Mouse (Mus musculus): Measurements from ENCODE around the gene Endou. TPM values are rescaled to one million over a fixed set of nuclear protein-coding genes. Genes with fewer than 3 reads are reported as not detected.

The Endou gene
- polyA plus RNA-seq, 1 experiment from 2014 or later, result 0.11 TPM

- H3K4me2 ChIP-seq (ENCODE audit: low read length), result peak overlapping the region; percentile 79
- DNase-seq (ENCODE audit: low spot score), result peak; percentile 91
- H3K4me1 ChIP-seq (ENCODE audit: control insufficient read depth, insufficient read depth, low read length), result no peaks in the 10 kb centered on the region
- no peaks in the 10 kb centered on the region for H3K27me3 ChIP-seq (replicated peaks; ENCODE audit: control insufficient read depth, insufficient read depth, low read length)
- H3K9me3 ChIP-seq (replicated peaks; ENCODE audit: control insufficient read depth, low read length), result no peaks in the 10 kb centered on the region
- WGBS, result 8% methylated on average over 19 of the region's 19 CpGs
- peak overlapping the region; percentile 39 for H3K4me3 ChIP-seq (ENCODE audit: low read depth, low read length)
- peak overlapping the region; percentile 78; the same call in 1 of the 2 replicates for H3K27ac ChIP-seq (ENCODE audit: low read depth, low read length)
- ATAC-seq, result peak; percentile 74
- no peaks in the 10 kb centered on the region for H3K36me3 ChIP-seq (ENCODE audit: control insufficient read depth, insufficient read depth, low read length)
- peak overlapping the region; percentile 73 for H3K9ac ChIP-seq (ENCODE audit: low read length)
Observed at GRCm38 (mm10) chr15:97663750-97664406, 67.3 kb downstream of the Endou start.

Other genes starting within 250 kb of the Endou start
- 44.3 and 45.4 TPM in 2 replicates for gene Rpap3, start 25.5 kb downstream of the Endou start, polyA plus RNA-seq (2014; fragmentation: Nextera tagmentation; extraction: Ambion mirVana)
- gene Rapgef3, start 36.6 kb upstream of the Endou start, polyA plus RNA-seq (2014; fragmentation: Nextera tagmentation; extraction: Ambion mirVana), result 4.9 and 6.4 TPM in 2 replicates
- 65.4 and 69.1 TPM in 2 replicates for gene Slc48a1, start 47.2 kb upstream of the Endou start, polyA plus RNA-seq (2014; fragmentation: Nextera tagmentation; extraction: Ambion mirVana)
- gene Hdac7, start 113.2 kb upstream of the Endou start, polyA plus RNA-seq (2014; fragmentation: Nextera tagmentation; extraction: Ambion mirVana), result 19.5 and 20.0 TPM in 2 replicates
- gene Vdr, start 179.3 kb upstream of the Endou start, polyA plus RNA-seq (2014; fragmentation: Nextera tagmentation; extraction: Ambion mirVana), result 0.20 TPM in 1 of 2 replicates, not detected in the other
- gene Tmem106c, start 232.9 kb upstream of the Endou start, polyA plus RNA-seq (2014; fragmentation: Nextera tagmentation; extraction: Ambion mirVana), result 71.7 and 75.2 TPM in 2 replicates